In the genomic region with DNA sequence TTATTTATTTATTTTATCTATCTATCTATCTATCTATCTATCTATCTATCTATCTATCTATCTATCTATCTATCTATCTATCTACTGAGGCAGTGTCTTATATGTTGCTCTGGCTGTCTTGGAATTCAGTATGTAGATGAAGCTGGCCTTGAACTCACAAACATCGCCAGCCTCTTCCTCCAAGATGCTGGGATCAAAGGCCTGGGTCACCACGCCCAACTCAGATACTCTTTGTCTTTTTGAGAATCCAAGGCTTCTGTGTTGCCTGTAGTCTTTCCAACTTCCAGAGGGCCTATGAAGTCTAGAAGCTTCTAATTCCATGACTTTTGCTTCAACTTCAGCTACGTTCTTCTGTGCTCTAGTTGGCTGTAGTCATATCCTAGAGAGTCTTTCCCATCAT, we compare ENCODE assay signal across 24 mouse cellular contexts. TPM values are rescaled to one million over a fixed set of nuclear protein-coding genes. Genes with fewer than 3 reads are reported as not detected.
DNase-seq lines count a peak whose midpoint lies in the region.
"Had no signal": no experiment of that assay in that cellular context is flagged by ENCODE, and none has a peak within 500 bp of the region (broad histone marks: within the 10 kb centered on the region; RNA-seq: fewer than 3 reads in every experiment).

No protein-coding gene starts in this region.

- no peaks in the 10 kb centered on the region for H3K36me3 ChIP-seq in midbrain, embryonic 10.5 days
- H3K36me3 ChIP-seq: G1E had no signal

- peaks cover 6% of the 10 kb centered on the region; the same call in 1 of the 2 replicates for H3K4me1 ChIP-seq in midbrain, embryonic 10.5 days

- no peaks in the 10 kb centered on the region for H3K9me3 ChIP-seq in midbrain, embryonic 10.5 days (replicated peaks)

- WGBS in midbrain, embryonic 10.5 days, result 89% methylated on average over 3 of the region's 3 CpGs

- no peak overlapping the region for H3K27ac ChIP-seq in midbrain, embryonic 10.5 days (replicated peaks)

- H3K27me3 ChIP-seq in midbrain, embryonic 10.5 days (ENCODE audit: low read depth, poor library complexity, severe bottlenecking), result no peaks in the 10 kb centered on the region
- H3K27me3 ChIP-seq: CH12.LX, Patski had no signal

- DNase-seq in ES-CJ7 (ENCODE audit: low read depth, low spot score), result peak; percentile 74
- DNase-seq in R1 (ENCODE audit: low read depth, low spot score), result peak; percentile 64
- DNase-seq in ZHBTc4 (ENCODE audit: low read depth, low spot score), result peak; percentile 66
- DNase-seq in kidney, adult 9 months, result no peak
- DNase-seq in midbrain, embryonic 10.5 days (ENCODE audit: low spot score), result no peak
- DNase-seq in layer of hippocampus, adult 11-12 months (ENCODE audit: low spot score), result no peak
- DNase-seq: adrenal gland, adult 2 months; adrenal gland, adult 8-10 months; adrenal gland, postnatal 10 days; adrenal gland, postnatal 14 days; adrenal gland, postnatal 25 days; adrenal gland, postnatal 36 days; B cell, adult 2 months; cerebellum, adult 11 months; cerebellum, adult 11-12 months; cerebellum, adult 18-20 months; cerebellum, adult 2 months; cerebellum, adult 8-10 months; cerebellum, adult 9-10 months had no signal

- H3K4me3 ChIP-seq in midbrain, embryonic 10.5 days, result no peak overlapping the region

RNA-seq across cellular contexts. Expression of a gene that starts 48.7 kb away (rescaled TPM):
- 1.7 and 1.8 TPM in 2 replicates for polyA plus RNA-seq in midbrain, embryonic 10.5 days (2016; fragmentation: Nextera tagmentation; extraction: Ambion mirVana)
- polyA plus RNA-seq: G1E had no signal

RNA-seq across cellular contexts. Expression of a gene that starts 48.8 kb away (rescaled TPM):
- polyA plus RNA-seq in midbrain, embryonic 10.5 days (2016; fragmentation: Nextera tagmentation; extraction: Ambion mirVana), result 1.1 TPM in 1 of 2 replicates, not detected in the other
- polyA plus RNA-seq: activated CD4-positive, CD25-positive, alpha-beta regulatory T cell, adult 4 months; CD4-positive, CD25-positive, alpha-beta regulatory T cell, adult 4 months; G1E had no signal

Comparison
In these comparisons a context has a peak if more than half of its experiments do, and no peak if none do; other contexts are left out.
1. DNase-seq: peak in ES-CJ7 (single experiment), R1 (single experiment) and ZHBTc4 (single experiment); none in kidney, adult 9 months (single experiment), midbrain, embryonic 10.5 days (single experiment) and layer of hippocampus, adult 11-12 months (single experiment).